Mouse (Mus musculus) adipocyte (in vitro differentiated cells): ENCODE data around the gene Scn3b.
A peak's percentile ranks its signal among the peaks of the same experiment; 100 is the strongest.

Experiments
- DNase-seq: peaks from one replicate; pipeline ENCODE4 v3.0.0-alpha.2; 2016; ENCODE audit warnings: low spot score

Scn3b gene

GRCm38 (mm10) chr9:40337131-40337820 is 68.3 kb downstream of the Scn3b start:
- DNase-seq = peak; percentile 78

GRCm38 (mm10) chr9:40339578-40339977 is 70.6 kb downstream of the Scn3b start:
- no peak for DNase-seq
